Mouse (Mus musculus): ENCODE data around the gene Ush2a. TPM values are rescaled to one million over a fixed set of nuclear protein-coding genes. Genes with fewer than 3 reads are reported as not detected.

The Ush2a gene
- polyA plus RNA-seq, 1 experiment from 2014 or later, result 0.03 TPM

DNA sequence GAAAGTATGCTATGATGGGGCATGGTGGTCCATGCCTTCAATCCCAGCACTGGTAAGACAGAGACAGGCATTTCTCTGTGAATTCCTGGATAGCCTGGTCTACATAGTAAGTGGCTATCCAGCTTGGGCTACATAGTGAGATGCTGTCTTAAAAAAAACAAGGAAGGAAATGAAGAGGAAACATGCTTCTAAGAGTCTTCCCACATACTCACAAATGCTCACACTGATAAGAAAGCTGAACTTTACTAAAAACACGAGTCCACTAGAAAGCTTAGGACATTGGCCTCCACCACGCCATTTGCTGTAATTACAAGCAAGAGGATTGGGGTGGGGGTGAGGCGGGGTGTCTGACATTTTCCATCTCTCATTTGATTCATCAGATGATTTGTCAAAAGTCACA, 148.7 kb downstream of the Ush2a start:
- Histone ChIP-seq H3K9ac (ENCODE audit: low read length) (no peak overlapping the region), H3K36me3 (ENCODE audit: control insufficient read depth, insufficient read depth) (no peaks in the 10 kb centered on the region), H3K9me3 (replicated peaks; ENCODE audit: control insufficient read depth, low read length) (no peaks in the 10 kb centered on the region), H3K4me2 (ENCODE audit: low read depth, low read length) (no peak overlapping the region), H3K4me3 (ENCODE audit: low read length) (no peak overlapping the region), H3K27ac (ENCODE audit: low read length) (no peak overlapping the region), H3K27me3 (ENCODE audit: control insufficient read depth, insufficient read depth, low read length) (no peaks in the 10 kb centered on the region), H3K4me1 (ENCODE audit: control insufficient read depth, insufficient read depth, low read length) (peaks cover 6% of the 10 kb centered on the region)
- WGBS, result 81% methylated on average over 3 of the region's 3 CpGs
- no peak for ATAC-seq (replicated peaks; ENCODE audit: extremely low read depth, insufficient read depth, low FRiP score)

DNA sequence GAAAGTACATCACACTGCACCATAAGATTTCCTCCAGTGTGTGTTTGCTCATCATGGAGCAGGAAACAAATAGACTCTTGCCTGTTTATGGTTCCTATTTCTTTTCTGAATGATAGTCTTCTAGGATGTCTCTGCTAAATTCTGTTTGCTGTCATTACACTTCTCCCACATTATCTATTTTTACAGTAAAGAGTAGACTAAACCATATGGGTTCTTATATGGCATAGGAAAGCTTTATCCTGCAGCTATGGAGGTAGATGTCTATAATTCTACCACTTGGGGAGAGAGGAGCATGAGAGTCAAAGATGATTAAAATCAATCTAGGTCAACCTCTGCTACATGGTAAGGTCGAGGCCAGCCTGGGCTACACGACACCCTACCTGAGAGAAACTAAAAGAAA, 158.7 kb downstream of the Ush2a start:
- no peak for ATAC-seq (replicated peaks; ENCODE audit: extremely low read depth, insufficient read depth, low FRiP score)
- Histone ChIP-seq H3K4me1 (ENCODE audit: control insufficient read depth, insufficient read depth, low read length) (no peaks in the 10 kb centered on the region), H3K4me3 (ENCODE audit: low read length) (no peak overlapping the region), H3K4me2 (ENCODE audit: low read depth, low read length) (no peak overlapping the region), H3K27me3 (ENCODE audit: control insufficient read depth, insufficient read depth, low read length) (no peaks in the 10 kb centered on the region), H3K9ac (ENCODE audit: low read length) (no peak overlapping the region), H3K27ac (ENCODE audit: low read length) (no peak overlapping the region), H3K9me3 (replicated peaks; ENCODE audit: control insufficient read depth, low read length) (no peaks in the 10 kb centered on the region), H3K36me3 (ENCODE audit: control insufficient read depth, insufficient read depth) (no peaks in the 10 kb centered on the region)
- 82% methylated on average over 2 of the region's 2 CpGs for WGBS

DNA sequence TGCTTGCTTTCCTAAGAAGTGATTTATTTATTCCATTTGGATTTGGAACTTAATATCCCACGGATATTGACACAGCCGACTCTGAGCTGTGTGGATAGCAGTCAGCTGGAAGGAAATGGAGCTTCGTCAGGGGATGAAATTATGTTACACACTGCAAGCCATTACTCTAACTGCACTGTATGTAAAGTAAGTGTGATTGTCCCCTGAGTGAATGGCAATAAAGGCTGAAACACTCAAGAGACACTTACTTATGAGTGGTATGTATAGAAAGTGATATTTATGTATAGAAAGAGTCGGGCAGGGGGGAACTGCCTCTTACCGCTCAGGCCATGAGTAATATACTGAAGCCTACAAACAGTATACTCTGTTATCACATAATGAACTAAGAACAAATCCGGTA, 166.3 kb downstream of the Ush2a start:
- Histone ChIP-seq H3K4me1 (ENCODE audit: control insufficient read depth, insufficient read depth, low read length) (no peaks in the 10 kb centered on the region), H3K36me3 (ENCODE audit: control insufficient read depth, insufficient read depth) (no peaks in the 10 kb centered on the region), H3K4me3 (ENCODE audit: low read length) (no peak overlapping the region), H3K9ac (ENCODE audit: low read length) (no peak overlapping the region), H3K9me3 (replicated peaks; ENCODE audit: control insufficient read depth, low read length) (no peaks in the 10 kb centered on the region), H3K27me3 (ENCODE audit: control insufficient read depth, insufficient read depth, low read length) (no peaks in the 10 kb centered on the region), H3K27ac (ENCODE audit: low read length) (no peak overlapping the region), H3K4me2 (ENCODE audit: low read depth, low read length) (no peak overlapping the region)
- ATAC-seq (replicated peaks; ENCODE audit: extremely low read depth, insufficient read depth, low FRiP score), result no peak
- WGBS, result 78% methylated on average over 6 of the region's 6 CpGs

DNA sequence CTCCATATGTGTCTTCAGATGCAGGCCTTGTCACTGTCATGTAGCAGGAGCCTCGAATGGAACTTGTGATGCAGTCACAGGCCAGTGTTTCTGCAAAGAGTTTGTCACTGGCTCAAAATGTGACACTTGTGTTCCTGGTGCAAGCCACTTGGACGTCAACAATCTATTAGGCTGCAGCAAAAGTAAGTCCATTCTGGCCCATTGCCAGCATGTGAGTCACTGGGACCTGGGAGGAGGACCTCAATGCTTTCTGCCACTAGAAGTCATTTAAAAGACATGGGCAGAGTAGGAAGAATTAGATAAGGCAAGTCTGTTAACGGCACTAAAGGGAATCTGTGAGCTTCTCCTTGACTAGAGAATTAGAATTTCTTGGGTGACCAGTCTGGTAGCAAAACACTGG, 168.9 kb downstream of the Ush2a start:
- no peaks in the 10 kb centered on the region for H3K4me1 ChIP-seq (ENCODE audit: control insufficient read depth, insufficient read depth, low read length)
- H3K9me3 ChIP-seq (replicated peaks; ENCODE audit: control insufficient read depth, low read length), result no peaks in the 10 kb centered on the region
- 19% methylated on average over 3 of the region's 3 CpGs for WGBS
- no peak for ATAC-seq (replicated peaks; ENCODE audit: extremely low read depth, insufficient read depth, low FRiP score)
- no peaks in the 10 kb centered on the region for H3K27me3 ChIP-seq (ENCODE audit: control insufficient read depth, insufficient read depth, low read length)
- no peak overlapping the region for H3K4me2 ChIP-seq (ENCODE audit: low read depth, low read length)
- H3K4me3 ChIP-seq (ENCODE audit: low read length), result no peak overlapping the region
- no peak overlapping the region for H3K27ac ChIP-seq (ENCODE audit: low read length)
- no peak overlapping the region for H3K9ac ChIP-seq (ENCODE audit: low read length)
- H3K36me3 ChIP-seq (ENCODE audit: control insufficient read depth, insufficient read depth), result no peaks in the 10 kb centered on the region

DNA sequence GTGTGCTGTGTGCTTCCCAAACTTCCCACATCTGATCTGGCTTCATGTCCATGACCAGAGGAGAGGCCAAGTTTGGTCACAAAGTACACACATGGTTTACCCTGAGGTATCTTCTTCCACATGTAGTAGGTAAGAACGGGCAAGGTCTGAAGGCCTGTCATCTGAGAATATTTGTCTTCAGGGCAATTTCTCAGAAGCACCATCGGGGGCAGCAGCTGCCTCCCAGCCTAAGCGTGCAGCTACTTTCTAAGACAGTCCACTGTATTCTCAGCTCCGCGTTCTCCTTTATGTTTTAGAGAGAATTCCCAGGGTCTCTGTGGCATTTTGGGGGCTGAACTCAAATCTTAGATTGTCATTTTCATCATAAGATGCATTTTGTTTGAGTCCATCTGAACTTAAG, 186.1 kb downstream of the Ush2a start:
- 78% methylated on average over 5 of the region's 5 CpGs for WGBS
- H3K27ac ChIP-seq (ENCODE audit: low read length), result no peak overlapping the region
- no peak overlapping the region for H3K4me2 ChIP-seq (ENCODE audit: low read depth, low read length)
- ATAC-seq (replicated peaks; ENCODE audit: extremely low read depth, insufficient read depth, low FRiP score), result no peak
- no peaks in the 10 kb centered on the region for H3K36me3 ChIP-seq (ENCODE audit: control insufficient read depth, insufficient read depth)
- no peak overlapping the region for H3K4me3 ChIP-seq (ENCODE audit: low read length)
- H3K4me1 ChIP-seq (ENCODE audit: control insufficient read depth, insufficient read depth, low read length), result no peaks in the 10 kb centered on the region
- no peak overlapping the region for H3K9ac ChIP-seq (ENCODE audit: low read length)
- H3K27me3 ChIP-seq (ENCODE audit: control insufficient read depth, insufficient read depth, low read length), result no peaks in the 10 kb centered on the region
- no peaks in the 10 kb centered on the region for H3K9me3 ChIP-seq (replicated peaks; ENCODE audit: control insufficient read depth, low read length)

DNA sequence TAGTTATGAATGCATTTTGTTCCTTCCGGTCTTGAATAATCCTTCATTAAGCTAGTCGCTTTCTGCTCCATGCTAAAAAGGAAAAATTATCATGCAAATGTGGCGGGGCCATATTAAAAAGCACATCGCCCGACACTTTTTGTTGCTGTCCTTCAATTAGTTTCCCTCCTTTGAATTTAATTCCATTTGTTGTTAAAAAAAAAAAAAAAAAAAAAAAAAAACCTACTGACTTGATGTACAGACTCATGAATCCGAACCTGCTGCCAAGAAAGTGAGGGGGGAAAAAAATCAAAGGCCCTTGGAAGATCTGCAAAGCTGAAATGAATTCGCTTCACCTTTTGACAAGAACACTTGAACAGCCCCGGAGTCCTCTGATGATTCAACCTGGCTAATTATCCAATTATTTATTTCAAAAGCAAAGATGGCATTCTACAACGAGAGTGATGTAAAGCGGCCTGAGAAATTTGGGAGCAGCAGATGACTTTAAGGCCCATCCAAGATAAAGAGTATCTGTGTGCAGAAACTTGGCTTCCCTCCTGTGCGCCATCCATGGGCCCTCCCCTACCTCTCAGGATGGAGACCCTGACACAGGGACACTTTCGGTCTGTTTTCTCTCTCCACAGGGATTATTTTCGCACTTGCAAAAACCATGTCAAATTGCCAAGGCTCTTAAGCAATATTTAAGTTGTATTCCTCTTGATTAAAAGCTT, 194.8 kb downstream of the Ush2a start:
- no peaks in the 10 kb centered on the region for H3K27me3 ChIP-seq (ENCODE audit: control insufficient read depth, insufficient read depth, low read length)
- no peak for ATAC-seq (replicated peaks; ENCODE audit: extremely low read depth, insufficient read depth, low FRiP score)
- H3K9me3 ChIP-seq (replicated peaks; ENCODE audit: control insufficient read depth, low read length), result no peaks in the 10 kb centered on the region
- H3K9ac ChIP-seq (ENCODE audit: low read length), result no peak overlapping the region
- no peak overlapping the region for H3K4me3 ChIP-seq (ENCODE audit: low read length)
- H3K27ac ChIP-seq (ENCODE audit: low read length), result no peak overlapping the region
- H3K4me1 ChIP-seq (ENCODE audit: control insufficient read depth, insufficient read depth, low read length), result no peaks in the 10 kb centered on the region
- H3K36me3 ChIP-seq (ENCODE audit: control insufficient read depth, insufficient read depth), result no peaks in the 10 kb centered on the region
- 83% methylated on average over 13 of the region's 13 CpGs for WGBS
- H3K4me2 ChIP-seq (ENCODE audit: low read depth, low read length), result no peak overlapping the region

DNA sequence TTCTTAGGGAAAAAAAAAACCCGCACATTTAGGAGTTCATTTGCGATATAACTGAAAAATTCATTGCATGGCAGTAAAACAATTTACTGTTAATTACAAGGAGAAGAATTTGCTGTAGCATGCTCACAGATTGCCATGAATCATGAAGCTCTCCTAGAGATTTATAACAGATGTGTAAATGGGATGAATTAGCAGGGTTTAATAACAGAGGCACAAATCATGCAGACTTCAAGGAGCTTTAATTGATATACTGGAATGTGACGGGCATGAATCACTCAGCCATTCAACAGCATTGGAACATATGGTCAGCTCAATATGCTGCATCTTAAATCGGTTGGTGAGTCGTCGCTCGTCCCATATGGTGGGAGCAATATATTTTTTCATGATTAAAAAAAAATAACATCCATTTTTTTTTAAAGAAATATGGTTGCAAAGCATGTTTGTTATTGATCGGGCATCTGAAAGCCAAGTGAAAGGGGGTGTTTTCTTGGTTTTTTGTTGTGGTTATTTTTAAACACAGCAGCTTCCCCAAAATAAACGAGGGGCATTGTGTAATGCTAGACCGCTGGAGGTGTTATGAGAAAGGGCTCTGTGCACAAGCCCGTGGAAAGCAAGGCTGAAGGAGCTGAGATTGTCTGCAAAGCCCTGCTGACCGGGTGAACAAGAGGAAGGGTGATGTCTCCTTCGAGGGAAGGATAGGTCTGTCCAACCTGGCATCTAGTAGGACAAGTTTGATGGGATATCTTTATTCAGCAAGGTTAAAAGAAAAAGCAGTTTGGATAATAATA, 195.6 kb downstream of the Ush2a start:
- H3K27me3 ChIP-seq (ENCODE audit: control insufficient read depth, insufficient read depth, low read length), result no peaks in the 10 kb centered on the region
- no peak for ATAC-seq (replicated peaks; ENCODE audit: extremely low read depth, insufficient read depth, low FRiP score)

DNA sequence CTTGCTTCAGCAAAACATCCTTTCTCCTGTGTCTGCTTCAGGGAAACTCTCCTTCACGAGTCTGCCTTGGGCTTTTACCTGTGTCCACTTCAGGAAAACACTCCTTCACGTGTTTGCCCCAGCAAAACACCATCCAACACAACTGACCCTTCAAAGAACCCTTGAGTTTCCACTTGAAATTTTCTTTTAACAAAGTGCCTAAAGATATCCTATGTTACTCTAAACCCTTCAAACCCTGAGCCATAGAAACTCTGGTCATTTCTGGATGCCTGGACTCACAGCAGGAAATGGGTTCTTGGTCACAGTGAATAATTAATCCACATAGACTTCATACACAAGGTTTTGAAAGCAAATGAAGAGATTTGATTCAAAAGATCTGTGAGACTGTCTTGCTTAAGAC, 199.4 kb downstream of the Ush2a start:
- Histone ChIP-seq H3K36me3 (ENCODE audit: control insufficient read depth, insufficient read depth) (no peaks in the 10 kb centered on the region), H3K27ac (ENCODE audit: low read length) (no peak overlapping the region), H3K4me3 (ENCODE audit: low read length) (no peak overlapping the region), H3K27me3 (ENCODE audit: control insufficient read depth, insufficient read depth, low read length) (no peaks in the 10 kb centered on the region), H3K9ac (ENCODE audit: low read length) (no peak overlapping the region), H3K9me3 (replicated peaks; ENCODE audit: control insufficient read depth, low read length) (no peaks in the 10 kb centered on the region), H3K4me1 (ENCODE audit: control insufficient read depth, insufficient read depth, low read length) (no peaks in the 10 kb centered on the region), H3K4me2 (ENCODE audit: low read depth, low read length) (no peak overlapping the region)
- WGBS, result 76% methylated on average over 2 of the region's 2 CpGs
- no peak for ATAC-seq (replicated peaks; ENCODE audit: extremely low read depth, insufficient read depth, low FRiP score)

More for the DNA sequence above, 195.6 kb downstream of the Ush2a start:
- Histone ChIP-seq H3K4me2 (ENCODE audit: low read depth, low read length) (no peak overlapping the region), H3K9me3 (replicated peaks; ENCODE audit: control insufficient read depth, low read length) (no peaks in the 10 kb centered on the region), H3K9ac (ENCODE audit: low read length) (no peak overlapping the region), H3K36me3 (ENCODE audit: control insufficient read depth, insufficient read depth) (no peaks in the 10 kb centered on the region), H3K4me3 (ENCODE audit: low read length) (no peak overlapping the region), H3K4me1 (ENCODE audit: control insufficient read depth, insufficient read depth, low read length) (no peaks in the 10 kb centered on the region), H3K27ac (ENCODE audit: low read length) (no peak overlapping the region)
- 63% methylated on average over 13 of the region's 13 CpGs for WGBS

DNA sequence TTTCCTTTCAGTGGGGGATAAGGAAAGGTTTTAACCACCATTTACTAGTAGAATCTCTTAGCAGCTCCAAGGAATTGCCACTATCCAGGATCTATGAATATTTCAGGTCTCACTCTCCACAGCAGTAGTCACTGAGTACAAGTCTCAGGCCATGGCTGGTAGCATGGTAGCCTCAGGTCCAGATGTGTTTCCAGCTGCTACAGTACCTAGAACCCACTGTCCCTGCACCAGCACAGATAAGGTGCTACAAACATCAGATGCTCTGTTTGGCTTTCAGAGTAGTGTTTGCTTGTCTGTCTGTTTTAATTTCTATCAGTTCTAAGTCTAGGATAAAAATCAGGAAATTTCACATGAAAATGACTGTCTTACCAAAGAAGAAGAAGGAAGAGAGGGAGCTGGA, 202.8 kb downstream of the Ush2a start:
- ATAC-seq (replicated peaks; ENCODE audit: extremely low read depth, insufficient read depth, low FRiP score), result no peak
- Histone ChIP-seq H3K36me3 (ENCODE audit: control insufficient read depth, insufficient read depth) (no peaks in the 10 kb centered on the region), H3K4me3 (ENCODE audit: low read length) (no peak overlapping the region), H3K9me3 (replicated peaks; ENCODE audit: control insufficient read depth, low read length) (no peaks in the 10 kb centered on the region), H3K27ac (ENCODE audit: low read length) (no peak overlapping the region), H3K4me1 (ENCODE audit: control insufficient read depth, insufficient read depth, low read length) (peaks cover 2% of the 10 kb centered on the region; the same call in 1 of the 2 replicates), H3K9ac (ENCODE audit: low read length) (no peak overlapping the region), H3K27me3 (ENCODE audit: control insufficient read depth, insufficient read depth, low read length) (no peaks in the 10 kb centered on the region), H3K4me2 (ENCODE audit: low read depth, low read length) (no peak overlapping the region)

Data from heart, embryonic 16.5 days (tissue).